Mouse (Mus musculus) MEL (cell line): Measurements from ENCODE around the gene Atg16l1. TPM values are rescaled to one million over a fixed set of nuclear protein-coding genes. Genes with fewer than 3 reads are reported as not detected.

Source experiments
- DNase-seq: peaks from one replicate; pipeline ENCODE4 v3.0.0; 2011; ENCODE audit warnings: low read depth, low spot score
- H3K27ac ChIP-seq: 2 replicates; pipeline ENCODE4 v1.5.1; 2012; ENCODE audit warnings: low read depth, mild to moderate bottlenecking, control low read depth, low read length, moderate library complexity; ENCODE audit not compliant: control insufficient read depth
- H3K27me3 ChIP-seq, 2 experiments: fragments of 150-350 bp in 1 of 2; sonication (generic) in 1 of 2; 2 replicates each; pipeline ENCODE4 v1.6.1; 2012; ENCODE audit warnings: low read length in 2 of 2, mild to moderate bottlenecking in 2 of 2, improper control_type of control experiment in 1 of 2, moderate library complexity in 1 of 2; ENCODE audit not compliant: insufficient read depth in 2 of 2, control insufficient read depth in 1 of 2
- H3K36me3 ChIP-seq, 2 experiments: 2 replicates each; pipeline ENCODE4 v1.6.1; 2012 to 2014; ENCODE audit warnings: low read length in 2 of 2, improper control_type of control experiment in 1 of 2, inconsistent platforms in 1 of 2, mild to moderate bottlenecking in 1 of 2; ENCODE audit not compliant: insufficient read depth in 2 of 2, control insufficient read depth in 1 of 2
- H3K4me1 ChIP-seq, 2 experiments: fragments of 150-350 bp in 1 of 2; sonication (generic) in 1 of 2; 2 replicates each; pipeline ENCODE4 v1.6.1; 2012; ENCODE audit warnings: low read length in 2 of 2, improper control_type of control experiment in 1 of 2, mild to moderate bottlenecking in 1 of 2; ENCODE audit not compliant: insufficient read depth in 2 of 2, control insufficient read depth in 1 of 2
- H3K4me3 ChIP-seq, 2 experiments: fragments of 150-350 bp in 1 of 2; sonication (generic) in 1 of 2; 2 replicates each; pipeline ENCODE4 v1.5.1; 2012; ENCODE audit warnings: low read depth in 2 of 2, low read length in 2 of 2, mild to moderate bottlenecking in 2 of 2, moderate library complexity in 2 of 2, control low read depth in 1 of 2, improper control_type of control experiment in 1 of 2; ENCODE audit not compliant: control insufficient read depth in 1 of 2, insufficient read depth in 1 of 2
- H3K79me2 ChIP-seq: 2 replicates; pipeline ENCODE4 v1.6.1; 2012; ENCODE audit warnings: mild to moderate bottlenecking, low read length, moderate library complexity; ENCODE audit not compliant: control insufficient read depth, poor library complexity, insufficient read depth
- H3K9ac ChIP-seq: 2 replicates; pipeline ENCODE4 v1.6.1; 2012; ENCODE audit warnings: low read depth, mild to moderate bottlenecking, control low read depth, low read length, moderate library complexity; ENCODE audit not compliant: control insufficient read depth, poor library complexity, severe bottlenecking
- H3K9me3 ChIP-seq: fragments of 150-350 bp; sonication (generic); replicated peaks from 2 replicates; pipeline ENCODE4 v1.6.1; 2012; ENCODE audit warnings: mild to moderate bottlenecking, low read length, improper control_type of control experiment, moderate library complexity; ENCODE audit not compliant: insufficient read depth
- E2F4 ChIP-seq: IDR thresholded peaks from 2 replicates; pipeline ENCODE4 v1.6.1; 2011; ENCODE audit warnings: low read depth, low read length, improper control_type of control experiment, borderline replicate concordance
- ELF1 ChIP-seq: IDR thresholded peaks from 2 replicates; pipeline ENCODE4 v1.6.1; 2014; ENCODE audit warnings: low read depth, mild to moderate bottlenecking, inconsistent platforms, low read length, improper control_type of control experiment, moderate library complexity
- EP300 ChIP-seq, 2 experiments: IDR thresholded peaks; 2 replicates each; pipeline ENCODE4 v1.6.1; 2011; ENCODE audit warnings: improper control_type of control experiment in 2 of 2, low read length in 2 of 2, low read depth in 1 of 2, mild to moderate bottlenecking in 1 of 2
- ETS1 ChIP-seq: IDR thresholded peaks from 2 replicates; pipeline ENCODE4 v1.6.1; 2012; ENCODE audit warnings: low read depth, mild to moderate bottlenecking, inconsistent platforms, low read length, improper control_type of control experiment, moderate library complexity
- GABPA ChIP-seq: IDR thresholded peaks from 2 replicates; pipeline ENCODE4 v1.6.1; 2012; ENCODE audit warnings: low read depth, mild to moderate bottlenecking, inconsistent platforms, low read length, improper control_type of control experiment, moderate library complexity
- GATA1 ChIP-seq: IDR thresholded peaks from 2 replicates; pipeline ENCODE4 v1.6.1; 2011; ENCODE audit warnings: low read depth, low read length, improper control_type of control experiment
- MAZ ChIP-seq: IDR thresholded peaks from 2 replicates; pipeline ENCODE4 v1.6.1; 2012; ENCODE audit warnings: low read depth, mild to moderate bottlenecking, inconsistent platforms, low read length, improper control_type of control experiment
- MYC ChIP-seq: IDR thresholded peaks from 2 replicates; pipeline ENCODE4 v1.6.1; 2011; ENCODE audit warnings: low read depth, mild to moderate bottlenecking, low read length, improper control_type of control experiment, moderate library complexity
- NELFE ChIP-seq: IDR thresholded peaks from 2 replicates; pipeline ENCODE4 v1.6.1; 2011; ENCODE audit warnings: low read depth, low read length, improper control_type of control experiment
- NRF1 ChIP-seq: IDR thresholded peaks from 2 replicates; pipeline ENCODE4 v1.6.1; 2014; ENCODE audit warnings: low read depth, mild to moderate bottlenecking, inconsistent platforms, low read length, improper control_type of control experiment, moderate library complexity; ENCODE audit not compliant: poor library complexity, insufficient read depth, severe bottlenecking
- POLR2AphosphoS2 ChIP-seq: IDR thresholded peaks from 2 replicates; pipeline ENCODE4 v1.6.1; 2011; ENCODE audit warnings: low read length, improper control_type of control experiment
- RCOR1 ChIP-seq: IDR thresholded peaks from 2 replicates; pipeline ENCODE4 v1.6.1; 2012; ENCODE audit warnings: low read depth, mild to moderate bottlenecking, inconsistent platforms, low read length, improper control_type of control experiment
- SIN3A ChIP-seq: IDR thresholded peaks from 2 replicates; pipeline ENCODE4 v1.6.1; 2012; ENCODE audit warnings: low read length, improper control_type of control experiment, inconsistent platforms
- SMC3 ChIP-seq: IDR thresholded peaks from 2 replicates; pipeline ENCODE4 v1.6.1; 2011; ENCODE audit warnings: low read depth, low read length, improper control_type of control experiment
- TBP ChIP-seq: IDR thresholded peaks from 2 replicates; pipeline ENCODE4 v1.8.0; 2011; ENCODE audit warnings: low read depth, low read length, improper control_type of control experiment
- UBTF ChIP-seq: IDR thresholded peaks from 2 replicates; pipeline ENCODE4 v1.6.1; 2012; ENCODE audit warnings: low read depth, mild to moderate bottlenecking, inconsistent platforms, low read length, improper control_type of control experiment, moderate library complexity, borderline replicate concordance; ENCODE audit not compliant: insufficient read depth
- ZKSCAN1 ChIP-seq: IDR thresholded peaks from 2 replicates; pipeline ENCODE4 v1.6.1; 2012; ENCODE audit warnings: low read depth, mild to moderate bottlenecking, inconsistent platforms, low read length, improper control_type of control experiment, moderate library complexity
- polyA plus RNA-seq, 2 experiments: library from polyadenylated mRNA; stranded (reverse) in 1 of 2; unstranded in 1 of 2; fragments of >175 nt in 1 of 2; fragments of >200 nt in 1 of 2; gene quantifications; 2 replicates each; pipeline versions ENCODE4 v1.2.1 to v1.2.4; 2012; ENCODE audit warnings: low replicate concordance in 2 of 2, low read depth in 1 of 2; ENCODE audit not compliant: insufficient read length in 2 of 2, insufficient read depth in 1 of 2, missing spikeins in 1 of 2
- total RNA-seq: library from RNA; depleted of rRNA; stranded (reverse); fragments of 300-350 nt; gene quantifications from 2 replicates; pipeline ENCODE4 v1.2.3, GENCODE M21; 2012

Gene Atg16l1
- total and polyA plus RNA-seq, 3 experiments = 33.8 to 34.0 TPM; not detected in 1

DNA sequence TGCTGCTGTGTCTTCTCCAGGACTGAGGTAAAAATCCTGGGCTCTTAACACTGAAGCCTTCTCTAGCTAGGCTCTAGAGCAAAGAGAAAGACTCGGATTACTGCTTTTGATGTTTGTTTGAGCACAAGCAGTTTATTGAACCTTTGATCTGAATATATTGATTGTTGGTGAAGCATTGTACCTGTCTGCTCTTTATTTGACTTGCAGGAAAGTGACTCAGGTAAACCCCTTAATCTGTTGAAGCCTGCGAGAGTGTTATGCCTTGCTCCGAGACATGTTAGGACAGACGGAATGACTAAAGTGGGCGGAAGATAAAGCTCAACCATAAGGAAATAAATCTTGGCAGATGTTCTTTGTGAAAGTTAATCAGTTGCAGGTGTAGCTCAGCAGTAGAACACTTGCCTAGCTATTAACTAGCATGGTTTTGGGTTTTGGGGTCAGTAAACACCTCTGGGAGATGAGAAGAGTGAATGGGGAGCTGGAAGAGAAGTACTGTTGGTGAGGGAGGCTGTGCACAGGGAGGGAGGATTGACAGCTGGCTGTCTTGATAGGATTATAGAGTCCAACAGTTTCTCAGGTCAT lies 23.6 kb downstream of the Atg16l1 start:
- H3K4me3 ChIP-seq = no peak overlapping the region
- no peaks in the 10 kb centered on the region for H3K27me3 ChIP-seq
- H3K27ac ChIP-seq = no peak overlapping the region
- TF ChIP-seq UBTF (no peak), TBP (no peak), ZKSCAN1 (no peak), E2F4 (no peak), NELFE (no peak), NRF1 (no peak), MYC (no peak), POLR2AphosphoS2 (no peak), SIN3A (no peak), GATA1 (no peak), EP300 (IDR thresholded peaks at IDR 0.05; ENCODE audit: low read depth in 1 of 2, low read length in 2 of 2) (no peak)
- peaks cover 6 to 7% of the 10 kb centered on the region in 2 experiments for H3K4me1 ChIP-seq
- no peak overlapping the region for H3K9ac ChIP-seq
- H3K79me2 ChIP-seq = no peaks in the 10 kb centered on the region
- no peaks in the 10 kb centered on the region for H3K9me3 ChIP-seq
- H3K36me3 ChIP-seq = peaks cover 10 to 63% of the 10 kb centered on the region in 2 experiments
- no peak for DNase-seq

DNA sequence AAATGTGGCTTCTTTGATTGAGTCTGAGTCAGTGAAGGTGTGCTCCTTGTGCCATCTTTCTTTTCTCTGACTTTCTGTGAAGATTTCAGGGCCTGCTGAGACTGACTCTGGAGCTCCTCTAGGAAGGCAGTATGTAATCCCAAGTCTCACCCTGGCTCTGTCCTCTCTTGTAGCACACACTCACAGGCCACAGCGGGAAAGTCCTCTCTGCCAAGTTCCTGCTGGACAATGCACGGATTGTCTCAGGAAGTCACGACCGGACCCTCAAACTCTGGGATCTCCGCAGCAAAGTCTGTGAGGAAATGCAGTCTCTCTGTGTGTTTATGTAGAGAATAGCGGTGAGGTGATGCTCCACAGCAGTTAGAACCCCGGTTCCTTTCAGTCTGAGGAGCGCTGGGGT lies 30.0 kb downstream of the Atg16l1 start:
- H3K9me3 ChIP-seq = no peaks in the 10 kb centered on the region
- no peaks in the 10 kb centered on the region for H3K27me3 ChIP-seq
- no peak overlapping the region for H3K9ac ChIP-seq
- H3K79me2 ChIP-seq = no peaks in the 10 kb centered on the region
- peaks cover 0 to 30% of the 10 kb centered on the region in 2 experiments; a peak in 2 of 4 replicates for H3K36me3 ChIP-seq
- no peak overlapping the region for H3K27ac ChIP-seq
- no peak overlapping the region for H3K4me3 ChIP-seq
- H3K4me1 ChIP-seq = no peaks in the 10 kb centered on the region
- DNase-seq = no peak
- TF ChIP-seq RCOR1 = no peak
- no peak for TF ChIP-seq GABPA
- TF ChIP-seq SMC3 = no peak
- TF ChIP-seq ELF1 = no peak
- TF ChIP-seq ETS1 = no peak
- no peak for TF ChIP-seq MAZ
